In the genomic region with DNA sequence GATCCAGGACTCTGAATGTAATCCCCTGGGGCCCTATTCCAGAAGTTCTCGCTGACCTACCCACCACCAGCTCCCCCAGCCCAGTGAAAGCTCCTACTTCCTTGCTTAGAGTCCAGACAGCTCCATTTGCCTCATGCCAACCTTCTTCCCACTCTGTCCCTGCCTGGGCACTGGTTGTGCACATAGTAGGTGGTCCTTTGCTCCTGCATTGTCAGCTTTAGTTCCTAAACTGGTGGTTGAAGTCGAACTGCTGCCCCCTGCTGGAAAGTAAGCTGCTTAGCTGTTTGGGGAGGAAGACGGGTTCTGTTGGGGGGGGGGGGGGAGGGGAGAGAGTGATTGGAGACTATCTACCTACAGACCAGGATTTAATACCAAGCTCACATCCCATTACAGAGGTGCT, we compare ENCODE assay signal across 9 mouse cellular contexts. TPM values are rescaled to one million over a fixed set of nuclear protein-coding genes. Genes with fewer than 3 reads are reported as not detected.
DNase-seq lines count a peak whose midpoint lies in the region; ATAC-seq and TF ChIP-seq lines count a peak whose summit lies in the region.
"Had no signal": no experiment of that assay in that cellular context is flagged by ENCODE, and none has a peak within 500 bp of the region (broad histone marks: within the 10 kb centered on the region; RNA-seq: fewer than 3 reads in every experiment).

No protein-coding gene starts in this region.

- no peak overlapping the region for H3K9ac ChIP-seq in stomach, postnatal 0 days (ENCODE audit: low read length)
- H3K9ac ChIP-seq in forebrain, embryonic 16.5 days (replicated peaks; ENCODE audit: low read depth, low read length) = no peak overlapping the region

- WGBS in stomach, postnatal 0 days = 39% methylated on average over 3 of the region's 3 CpGs
- 42% methylated on average over 3 of the region's 3 CpGs for WGBS in forebrain, embryonic 16.5 days

- no peaks in the 10 kb centered on the region for H3K4me1 ChIP-seq in stomach, postnatal 0 days (replicated peaks; ENCODE audit: control insufficient read depth, insufficient read depth)
- peaks cover 2% of the 10 kb centered on the region; the same call in 1 of the 2 replicates for H3K4me1 ChIP-seq in forebrain, embryonic 16.5 days (replicated peaks; ENCODE audit: control insufficient read depth, insufficient read depth, low read length)

- TF ChIP-seq CTCF in stomach, postnatal 0 days (IDR thresholded peaks at IDR 0.05; ENCODE audit: low read depth) = peak; percentile 66

- no peaks in the 10 kb centered on the region for H3K36me3 ChIP-seq in stomach, postnatal 0 days (ENCODE audit: control insufficient read depth, insufficient read depth, low read length)
- H3K36me3 ChIP-seq in forebrain, embryonic 16.5 days (ENCODE audit: control insufficient read depth, insufficient read depth) = no peaks in the 10 kb centered on the region

- no peaks in the 10 kb centered on the region for H3K27me3 ChIP-seq in stomach, postnatal 0 days (ENCODE audit: control insufficient read depth, insufficient read depth, low read length)
- H3K27me3 ChIP-seq in forebrain, embryonic 16.5 days (replicated peaks; ENCODE audit: control insufficient read depth, insufficient read depth, low read length) = no peaks in the 10 kb centered on the region

- no peak overlapping the region for H3K27ac ChIP-seq in stomach, postnatal 0 days (replicated peaks)
- H3K27ac ChIP-seq in forebrain, embryonic 16.5 days (ENCODE audit: low read length) = no peak overlapping the region

- no peak for TF ChIP-seq EP300 in stomach, postnatal 0 days (optimal IDR thresholded peaks at IDR 0.05)

- ATAC-seq in stomach, postnatal 0 days (ENCODE audit: low FRiP score, low TSS enrichment) = no peak
- no peak for ATAC-seq in forebrain, embryonic 16.5 days
- no peak for ATAC-seq in erythroid progenitor cell, adult 5-6 weeks (replicated peaks; ENCODE audit: low FRiP score, poor library complexity, severe bottlenecking)

- no peaks in the 10 kb centered on the region for H3K9me3 ChIP-seq in stomach, postnatal 0 days (ENCODE audit: control insufficient read depth, low read length)
- no peaks in the 10 kb centered on the region for H3K9me3 ChIP-seq in forebrain, embryonic 16.5 days (ENCODE audit: control insufficient read depth, low read length)

- no peak overlapping the region for H3K4me3 ChIP-seq in stomach, postnatal 0 days (ENCODE audit: low read depth, low read length)
- H3K4me3 ChIP-seq in forebrain, embryonic 16.5 days (replicated peaks; ENCODE audit: low read length) = no peak overlapping the region

- DNase-seq in gastrocnemius, adult 18-20 months (ENCODE audit: low spot score) = peak; percentile 47
- no peak for DNase-seq in gastrocnemius, postnatal 4 days (ENCODE audit: low spot score in 2 of 2)
- peak; percentile 48 for DNase-seq in retina, postnatal 1 day
- DNase-seq in retina, embryonic 14.5 days (ENCODE audit: low spot score) = no peak
- DNase-seq in brain, adult 2 months (ENCODE audit: low read depth, low spot score) = peak; percentile 67
- no peak for DNase-seq in stomach, postnatal 0 days (ENCODE audit: low spot score)

- no peak overlapping the region for H3K4me2 ChIP-seq in stomach, postnatal 0 days (replicated peaks; ENCODE audit: low read depth)
- no peak overlapping the region for H3K4me2 ChIP-seq in forebrain, embryonic 16.5 days (ENCODE audit: low read length)

RNA-seq across cellular contexts. Expression of a gene that starts 2.4 kb away (rescaled TPM):
- under 1 TPM in 1 of 2 experiments, not detected in 1; 0.11 TPM for total RNA-seq in gastrocnemius, adult 18-20 months (2021)
- total RNA-seq in gastrocnemius, postnatal 4 days (2021) = not detected
- polyA plus RNA-seq in stomach, postnatal 0 days (2015; fragmentation: Nextera tagmentation; extraction: Ambion mirVana) = 63.2 and 68.6 TPM in 2 replicates
- not detected in 2 replicates for polyA plus RNA-seq in forebrain, embryonic 16.5 days (2015; fragmentation: Nextera tagmentation; extraction: Ambion mirVana)
- total RNA-seq in erythroid progenitor cell, adult 5-6 weeks (2015; ENCODE audit: low replicate concordance) = not detected in 2 replicates
- total RNA-seq in erythroid progenitor cell, adult 5-6 weeks (2017; ENCODE audit: low replicate concordance) = not detected in 2 replicates
- total RNA-seq: layer of hippocampus, adult 18-20 months had no signal

RNA-seq across cellular contexts. Expression of a gene that starts 9.2 kb away (rescaled TPM):
- total RNA-seq in gastrocnemius, adult 18-20 months (2021) = 1 to 10 TPM; 1.4 to 1.5 TPM
- under 1 TPM; 0.21 to 0.52 TPM for total RNA-seq in gastrocnemius, postnatal 4 days (2021)
- 0.19 and 0.23 TPM in 2 replicates for polyA plus RNA-seq in stomach, postnatal 0 days (2015; fragmentation: Nextera tagmentation; extraction: Ambion mirVana)
- polyA plus RNA-seq in forebrain, embryonic 16.5 days (2015; fragmentation: Nextera tagmentation; extraction: Ambion mirVana) = 1.1 and 1.3 TPM in 2 replicates
- total RNA-seq in erythroid progenitor cell, adult 5-6 weeks (2015; ENCODE audit: low replicate concordance) = not detected in 2 replicates
- total RNA-seq in erythroid progenitor cell, adult 5-6 weeks (2017; ENCODE audit: low replicate concordance) = not detected in 2 replicates

RNA-seq across cellular contexts. Expression of a gene that starts 10.3 kb away (rescaled TPM):
- total RNA-seq in gastrocnemius, adult 18-20 months (2021) = not detected
- total RNA-seq in gastrocnemius, postnatal 4 days (2021) = not detected
- polyA plus RNA-seq in stomach, postnatal 0 days (2015; fragmentation: Nextera tagmentation; extraction: Ambion mirVana) = 2.4 and 2.5 TPM in 2 replicates
- polyA plus RNA-seq in forebrain, embryonic 16.5 days (2015; fragmentation: Nextera tagmentation; extraction: Ambion mirVana) = not detected in 2 replicates
- not detected in 2 replicates for total RNA-seq in erythroid progenitor cell, adult 5-6 weeks (2015; ENCODE audit: low replicate concordance)
- not detected in 2 replicates for total RNA-seq in erythroid progenitor cell, adult 5-6 weeks (2017; ENCODE audit: low replicate concordance)
- total RNA-seq: layer of hippocampus, adult 18-20 months had no signal

RNA-seq across cellular contexts. Expression of a gene that starts 19.8 kb away (rescaled TPM):
- not detected for total RNA-seq in gastrocnemius, adult 18-20 months (2021)
- not detected for total RNA-seq in gastrocnemius, postnatal 4 days (2021)
- polyA plus RNA-seq in stomach, postnatal 0 days (2015; fragmentation: Nextera tagmentation; extraction: Ambion mirVana) = 0.23 and 0.29 TPM in 2 replicates
- polyA plus RNA-seq in forebrain, embryonic 16.5 days (2015; fragmentation: Nextera tagmentation; extraction: Ambion mirVana) = not detected in 2 replicates
- total RNA-seq in erythroid progenitor cell, adult 5-6 weeks (2015; ENCODE audit: low replicate concordance) = not detected in 2 replicates
- total RNA-seq in erythroid progenitor cell, adult 5-6 weeks (2017; ENCODE audit: low replicate concordance) = not detected in 2 replicates
- total RNA-seq: layer of hippocampus, adult 18-20 months had no signal

RNA-seq across cellular contexts. Expression of a gene that starts 41.3 kb away (rescaled TPM):
- total RNA-seq in gastrocnemius, adult 18-20 months (2021) = not detected
- total RNA-seq in gastrocnemius, postnatal 4 days (2021) = not detected
- polyA plus RNA-seq in stomach, postnatal 0 days (2015; fragmentation: Nextera tagmentation; extraction: Ambion mirVana) = 16.2 and 20.4 TPM in 2 replicates
- polyA plus RNA-seq in forebrain, embryonic 16.5 days (2015; fragmentation: Nextera tagmentation; extraction: Ambion mirVana) = not detected in 2 replicates
- not detected in 2 replicates for total RNA-seq in erythroid progenitor cell, adult 5-6 weeks (2015; ENCODE audit: low replicate concordance)
- not detected in 2 replicates for total RNA-seq in erythroid progenitor cell, adult 5-6 weeks (2017; ENCODE audit: low replicate concordance)
- total RNA-seq: layer of hippocampus, adult 18-20 months had no signal

Comparison
In these comparisons a context has a peak if more than half of its experiments do, and no peak if none do; other contexts are left out.
1. DNase-seq: peak in gastrocnemius, adult 18-20 months (single experiment), retina, postnatal 1 day (single experiment) and brain, adult 2 months (single experiment); none in gastrocnemius, postnatal 4 days (0 of 2), retina, embryonic 14.5 days (single experiment) and stomach, postnatal 0 days (single experiment).